Mouse (Mus musculus): ENCODE data around the gene Bcas1.

DNA sequence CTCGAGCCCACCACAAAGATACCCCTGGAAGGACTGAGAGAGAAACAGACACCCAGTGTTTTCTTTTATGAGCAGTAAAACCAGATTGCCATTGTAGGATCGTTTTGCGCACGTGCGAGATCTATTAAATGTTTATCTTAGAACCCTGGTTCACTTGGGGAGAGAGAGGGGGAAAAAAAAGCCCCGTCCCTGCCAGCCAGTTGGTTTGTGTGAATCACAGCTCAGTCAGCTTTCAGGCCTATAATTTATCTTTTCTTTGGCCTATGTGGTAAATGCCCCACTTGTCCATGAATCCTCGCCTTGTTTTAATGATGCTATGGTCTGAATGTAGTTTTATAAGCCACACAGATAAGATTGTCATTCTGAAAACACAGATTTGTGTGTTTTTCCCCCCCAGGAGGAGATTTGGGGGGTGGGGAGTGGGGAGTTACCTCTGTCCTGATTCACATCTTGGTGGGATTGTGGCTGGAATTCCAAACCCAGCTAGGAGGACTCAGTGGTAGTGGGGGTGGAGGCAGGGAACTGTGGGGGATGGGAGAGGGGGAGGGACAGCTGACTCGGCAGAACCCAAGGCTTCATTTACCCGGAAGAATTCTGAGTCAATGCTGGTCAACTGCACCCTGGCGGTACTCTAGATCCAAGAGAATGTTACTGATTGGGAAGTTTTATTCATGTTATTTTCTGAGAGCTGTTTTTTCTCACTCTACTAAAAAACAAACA, 23.8 kb downstream of the Bcas1 start:
- TF ChIP-seq MAFK (IDR thresholded peaks at IDR 0.05; ENCODE audit: insufficient read depth, low read depth, low read length) (peak; percentile 85), HCFC1 (IDR thresholded peaks at IDR 0.05; ENCODE audit: borderline replicate concordance, insufficient read depth, low read length) (no peak), CHD2 (IDR thresholded peaks at IDR 0.05; ENCODE audit: low read depth, low read length) (no peak), ZNF384 (IDR thresholded peaks at IDR 0.05; ENCODE audit: low read depth, low read length) (no peak), ZC3H11A (IDR thresholded peaks at IDR 0.05; ENCODE audit: borderline replicate concordance, low read depth, low read length) (no peak)

Data from ES-E14 (cell line).